Mouse (Mus musculus) layer of hippocampus, postnatal 14 days (tissue): ENCODE data around the gene Snx8. TPM values are rescaled to one million over a fixed set of nuclear protein-coding genes. Genes with fewer than 3 reads are reported as not detected.

Experiments used
- DNase-seq, 2 experiments: peaks; one replicate each; pipeline ENCODE4 v3.0.0; 2021 to 2022; ENCODE audit warnings: low spot score in 2 of 2, mixed read lengths in 1 of 2
- long read RNA-seq, 2 experiments: library from polyadenylated mRNA; stranded (forward); transcript quantifications; one replicate each; pipeline ENCODE4 v2.0.0; 2021
- total RNA-seq, 2 experiments: library from RNA; stranded (reverse); gene quantifications; 2 replicates each; pipeline ENCODE4 v1.2.3; 2021

The Snx8 gene
- total RNA-seq: 10 to 100 TPM; 13.1 to 13.3 TPM
- long read RNA-seq, experiment 1, partial matches to known transcripts: 1 of 4 reads
- long read RNA-seq, experiment 1, other reads (novel, unspliced or antisense): 2 of 4 reads
- long read RNA-seq, experiment 2, transcript Snx8-201 (11 exons, 2,627 nt): major isoform, 5 of 13 reads
- long read RNA-seq, experiment 2, partial matches to known transcripts: 4 of 13 reads
- long read RNA-seq, experiment 2, other reads (novel, unspliced or antisense): 4 of 13 reads

DNA sequence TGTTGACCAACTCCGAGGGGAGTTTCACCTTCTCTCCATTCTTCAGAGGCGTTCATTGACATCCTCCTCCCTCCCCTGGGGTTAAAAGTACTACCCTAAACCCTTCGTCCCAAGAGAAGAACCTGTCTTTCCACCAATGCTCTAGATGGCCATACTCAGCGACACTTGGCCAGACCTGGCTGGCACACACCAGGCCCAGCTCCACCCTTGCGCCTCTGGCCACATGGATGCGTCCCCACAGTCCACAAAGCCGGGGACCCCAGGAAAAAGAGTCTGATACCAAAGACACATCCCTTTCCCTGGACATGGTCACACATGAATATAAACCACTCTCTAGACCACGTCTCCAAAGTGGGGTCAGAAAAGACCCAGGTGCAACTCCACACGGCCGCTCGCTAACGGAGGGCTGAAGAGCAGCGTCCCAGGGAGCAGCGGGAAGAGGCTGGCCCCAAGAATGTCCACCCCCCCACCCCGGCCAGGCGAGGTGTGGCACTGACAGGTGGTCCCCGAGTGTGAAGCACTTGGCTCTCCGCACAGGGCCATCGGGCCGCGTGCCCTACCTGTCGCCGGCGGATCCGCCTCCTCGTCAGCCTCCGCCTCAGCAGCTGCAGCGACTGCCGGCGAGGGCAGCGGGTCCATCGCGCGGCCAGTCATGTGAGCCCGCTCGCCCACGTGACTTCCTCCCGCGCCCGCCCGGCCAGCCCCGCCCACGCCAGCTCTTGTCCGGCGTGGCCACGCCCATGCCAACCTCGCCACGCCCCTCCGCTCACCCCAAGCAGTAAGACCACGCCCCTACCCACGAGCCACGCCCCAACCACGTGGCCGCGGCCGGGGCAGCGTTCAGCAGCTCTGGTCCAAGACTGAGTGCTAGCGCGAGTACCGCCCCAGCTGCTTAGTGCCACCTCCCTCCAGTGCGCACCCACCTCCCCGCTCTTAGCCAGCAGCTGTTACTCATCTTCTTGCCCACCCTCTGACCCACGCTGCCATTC lies at the start of gene Snx8:
TSS of gene Snx8 (minus strand) at position 675 of the 989 bp plus-strand sequence.
- peak; percentile 79 to 88 for DNase-seq

DNA sequence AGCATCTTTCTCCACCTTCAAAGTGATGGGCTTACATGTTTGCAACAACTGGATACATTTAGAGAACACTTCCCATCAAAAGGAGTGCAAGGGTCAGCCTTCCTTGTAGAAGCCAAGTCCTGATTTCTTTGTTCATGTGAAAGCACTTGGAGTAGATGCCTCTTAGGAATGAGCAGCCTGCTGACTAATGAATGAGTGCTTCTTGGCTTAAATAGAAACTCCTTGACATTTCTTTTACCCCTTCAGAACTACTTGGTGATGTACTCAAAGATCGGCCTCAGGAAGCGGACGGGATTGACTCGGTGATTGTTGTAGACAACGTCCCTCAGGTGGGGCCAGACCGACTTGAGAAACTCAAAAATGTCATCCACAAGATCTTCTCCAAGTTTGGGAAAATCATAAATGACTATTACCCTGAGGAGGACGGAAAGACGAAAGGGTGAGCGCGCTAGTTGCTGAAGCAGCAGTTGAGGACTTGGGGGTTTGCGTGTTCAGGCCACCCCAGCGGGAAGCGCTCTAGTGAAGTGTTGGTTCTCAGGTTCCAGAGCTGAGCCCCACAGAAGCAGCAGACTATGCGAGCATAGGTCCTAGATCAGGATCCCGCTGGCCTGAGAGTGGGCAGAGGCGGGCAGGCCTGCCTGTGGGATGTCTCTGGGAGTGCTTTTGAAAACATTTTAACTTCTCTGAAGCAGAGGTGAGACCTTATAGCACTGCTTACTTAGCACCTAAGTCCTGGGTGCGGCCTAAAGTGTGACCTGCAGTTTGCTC lies 36.1 kb upstream of the Snx8 start:
- no peak for DNase-seq

DNA sequence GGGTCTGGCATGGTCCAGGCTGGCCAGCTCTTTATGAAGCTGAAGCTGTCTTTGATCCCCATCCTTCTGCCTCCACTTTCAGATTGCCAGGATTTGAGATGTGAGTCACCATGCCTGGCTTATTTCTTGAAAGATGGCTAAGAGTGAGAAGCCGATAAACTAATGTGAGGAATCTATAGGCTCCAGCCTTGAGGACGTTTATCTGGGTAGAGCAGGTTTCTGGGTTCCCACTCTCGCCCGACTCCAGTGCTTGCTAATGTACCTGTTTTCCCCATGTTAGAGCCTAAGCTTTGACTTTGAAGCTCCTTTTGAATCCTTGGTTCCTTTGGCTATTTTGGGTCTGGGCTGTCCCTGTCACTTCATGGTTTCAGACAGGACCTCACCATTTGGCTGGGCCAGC lies 31.6 kb upstream of the Snx8 start:
- no peak for DNase-seq

- DNase-seq: peak in 1 of 2 experiments; percentile 11
Measured at GRCm38 (mm10) chr5:140419442-140420080, 30.5 kb upstream of the Snx8 start.

DNA sequence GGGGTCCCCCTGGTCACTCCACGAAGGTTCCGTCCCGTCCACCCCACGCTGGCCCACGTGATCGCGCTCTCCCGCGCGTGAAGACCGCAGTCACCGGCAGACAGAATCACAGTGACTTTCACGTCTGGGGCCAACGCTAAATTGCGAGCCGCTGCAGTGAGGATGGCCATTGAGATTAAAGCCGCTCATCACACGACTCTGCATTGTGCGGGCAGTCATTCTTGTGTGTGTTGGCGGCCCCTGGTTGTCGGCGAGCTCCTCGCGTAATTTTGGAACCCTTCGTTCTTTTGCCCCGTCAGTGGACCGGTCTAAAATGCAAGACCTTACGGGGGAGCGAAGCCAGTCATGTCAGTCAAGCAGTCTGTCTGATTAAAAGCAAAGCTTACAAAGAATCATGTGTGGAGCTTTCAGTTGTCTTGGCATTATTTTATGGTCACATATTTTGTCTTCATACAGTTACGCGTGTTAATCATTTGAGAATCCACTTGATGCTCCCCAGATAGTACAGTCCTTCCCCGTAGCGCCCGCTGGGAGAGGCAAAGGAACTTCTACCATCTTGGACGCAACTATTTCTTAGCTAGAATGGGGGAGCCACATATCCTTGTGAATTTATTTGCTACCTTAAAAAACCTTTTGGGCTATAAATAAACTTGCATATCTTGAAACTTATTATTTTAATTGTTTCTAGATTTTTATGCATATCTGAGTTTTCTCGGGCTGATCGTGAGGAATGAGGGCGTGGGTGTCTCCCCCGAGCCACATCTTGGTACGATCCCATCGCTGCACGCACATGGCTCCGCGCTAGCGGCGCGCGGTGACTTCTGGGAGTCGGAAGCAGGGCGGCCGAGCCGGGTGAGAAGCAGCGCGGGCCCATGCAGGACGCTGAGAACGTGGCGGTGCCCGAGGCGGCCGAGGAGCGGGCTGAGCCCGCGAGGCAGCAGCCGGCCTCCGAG lies 29.7 kb upstream of the Snx8 start, which contains the start of gene Eif3b:
TSS of gene Eif3b (plus strand) at position 840 of the 953 bp plus-strand sequence.
- DNase-seq: peak; percentile 91 to 93

DNA sequence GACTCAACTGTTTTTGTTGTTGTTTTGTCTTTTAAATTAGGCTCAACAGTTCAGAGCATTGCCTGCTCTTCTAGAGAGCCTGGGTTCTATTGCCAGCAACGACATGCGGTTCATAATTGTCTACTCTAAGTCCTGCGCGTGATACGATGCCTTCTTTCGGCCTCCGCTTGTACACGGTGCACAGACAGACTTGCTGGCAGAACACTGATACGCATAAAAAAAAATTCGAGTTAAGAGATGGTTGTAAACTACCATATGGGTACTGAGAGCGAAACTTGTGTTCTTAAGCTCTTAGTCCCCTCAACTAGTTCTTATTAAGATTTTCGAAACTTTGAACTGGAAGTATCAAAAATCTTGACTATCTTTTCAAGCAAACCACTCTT lies 29.0 kb upstream of the Snx8 start:
- DNase-seq: peak in 1 of 2 experiments; percentile 26

DNA sequence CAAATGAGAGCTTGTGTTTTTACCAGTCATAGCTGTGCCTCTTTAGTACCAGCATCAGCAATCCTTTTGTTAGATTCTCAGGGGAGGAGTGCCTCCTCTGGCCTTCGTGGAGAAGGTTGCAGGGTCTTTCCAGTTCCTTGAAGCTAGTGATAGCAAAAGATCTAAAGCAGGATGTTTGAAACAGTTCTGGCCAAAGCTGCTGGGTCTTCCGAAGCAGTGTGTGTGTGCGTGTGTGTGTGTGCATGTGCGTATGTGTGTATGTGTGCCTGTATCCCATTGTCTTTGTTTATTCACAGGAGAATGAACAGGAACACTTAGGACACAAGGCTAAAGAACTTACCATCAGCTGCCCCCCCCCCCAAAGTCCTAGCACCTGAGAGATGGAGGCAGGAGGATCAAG lies 25.6 kb upstream of the Snx8 start:
- DNase-seq: no peak

GRCm38 (mm10) chr5:140411339-140411738 lies 22.3 kb upstream of the Snx8 start:
- peak; percentile 17 to 43 for DNase-seq

GRCm38 (mm10) chr5:140408801-140409200 lies 19.7 kb upstream of the Snx8 start:
- DNase-seq: no peak

DNA sequence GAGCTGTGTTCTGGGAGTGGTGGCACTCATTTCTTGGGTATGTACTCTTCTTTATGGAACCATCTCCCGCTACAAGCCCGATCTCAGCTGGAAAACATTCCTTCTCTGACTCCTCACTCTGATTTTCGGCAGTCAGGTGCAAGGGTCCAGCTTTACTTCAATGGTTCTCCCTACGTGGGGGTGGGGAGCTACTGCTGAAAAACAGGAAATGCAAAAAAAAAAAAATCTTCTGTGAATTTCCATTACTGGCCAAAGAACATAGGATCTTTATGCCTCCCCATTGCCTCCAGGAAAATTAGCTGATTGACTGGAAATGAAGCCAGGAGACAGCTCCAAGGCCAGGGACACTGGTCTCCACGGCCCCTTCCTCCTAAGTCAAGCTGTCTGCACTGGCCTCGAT lies 17.6 kb upstream of the Snx8 start:
- DNase-seq: no peak

- DNase-seq: no peak
Measured at GRCm38 (mm10) chr5:140405126-140405525, 16.1 kb upstream of the Snx8 start.

DNA sequence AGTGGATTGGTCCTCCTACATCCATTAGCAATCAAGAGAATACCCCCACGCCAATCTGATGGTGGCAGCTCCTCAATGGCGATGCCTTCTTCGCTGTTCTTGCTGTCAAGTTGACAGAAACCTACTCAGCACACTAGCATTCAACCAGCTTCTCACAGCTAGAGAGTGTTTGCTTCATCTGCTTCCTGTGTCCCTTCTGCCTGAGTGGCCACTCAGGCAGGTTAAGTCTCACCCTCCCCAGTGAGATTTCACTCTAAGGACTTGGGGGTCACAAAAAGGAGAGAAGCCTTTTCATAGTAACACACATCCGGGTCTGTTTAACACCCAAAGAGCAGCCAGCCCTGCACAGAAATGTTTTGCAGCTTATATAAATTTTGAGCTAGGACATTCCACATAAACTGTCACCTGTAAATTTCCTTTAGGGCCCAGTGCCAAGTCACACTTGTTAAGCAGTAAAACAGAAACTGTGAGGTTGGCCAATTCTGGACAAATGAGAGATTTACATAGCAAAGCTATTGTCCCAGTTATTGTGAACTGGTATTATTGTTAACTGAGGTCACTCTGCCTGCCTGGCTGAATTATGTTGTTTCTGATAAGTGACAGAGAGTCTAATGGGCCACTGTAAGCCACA lies 13.7 kb upstream of the Snx8 start:
- no peak for DNase-seq

- no peak for DNase-seq
Measured at GRCm38 (mm10) chr5:140396166-140396940, 7.3 kb upstream of the Snx8 start.

DNA sequence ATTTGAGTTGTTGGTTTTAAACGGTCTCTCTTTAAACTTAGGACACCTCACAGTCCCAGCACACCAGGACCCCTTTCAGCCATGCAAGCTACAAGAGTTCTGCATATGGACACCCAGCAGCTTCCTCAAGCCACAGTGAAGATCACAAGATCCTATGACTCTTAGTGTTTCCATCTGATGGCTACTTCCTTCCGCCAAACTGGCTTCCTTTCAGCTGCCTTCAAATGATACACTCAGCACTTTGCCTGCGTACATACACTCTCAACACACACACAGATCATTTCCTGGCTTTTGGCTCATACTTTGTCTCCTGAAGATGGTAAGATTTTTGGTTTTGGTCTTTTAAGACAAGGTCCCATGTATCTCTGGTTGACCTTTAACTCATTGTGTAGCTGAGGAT lies 3.6 kb upstream of the Snx8 start:
- DNase-seq: no peak

GRCm38 (mm10) chr5:140391981-140392380 lies 2.9 kb upstream of the Snx8 start:
- DNase-seq: no peak

GRCm38 (mm10) chr5:140391435-140391834 lies 2.4 kb upstream of the Snx8 start:
- no peak for DNase-seq

DNA sequence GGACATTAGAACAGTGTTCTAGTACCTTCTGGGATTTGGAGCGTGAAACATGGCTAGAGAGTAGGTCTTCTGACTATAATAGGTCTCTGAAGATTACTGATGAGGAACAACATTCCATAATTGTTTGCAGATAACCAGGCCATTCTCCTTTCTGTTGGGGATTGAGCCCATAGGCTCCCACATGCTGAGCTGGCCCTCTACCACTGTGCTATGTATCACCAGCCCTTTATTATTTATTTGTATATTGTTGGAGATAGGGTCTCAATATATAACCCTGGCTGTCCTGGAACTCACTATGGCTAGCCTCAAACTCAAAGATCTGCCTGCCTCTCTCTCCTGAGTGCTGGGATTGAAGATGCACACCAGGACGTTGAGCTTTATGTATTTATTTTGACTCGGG lies 585 bp upstream of the Snx8 start:
- no peak for DNase-seq

- no peak for DNase-seq
Measured at GRCm38 (mm10) chr5:140387816-140388510, 1.1 kb downstream of the Snx8 start.
